Mouse (Mus musculus) testis, adult 2 months (tissue): ENCODE results near the gene Daam1.

Experiments
- CTCF ChIP-seq: fragments of 200-500 bp; IDR thresholded peaks from 2 replicates; pipeline ENCODE4 v1.5.1; 2012; ENCODE audit warnings: low read depth, mild to moderate bottlenecking, inconsistent platforms, low read length, moderate library complexity; ENCODE audit not compliant: control insufficient read depth, insufficient read depth, insufficient replicate concordance
- POLR2A ChIP-seq: fragments of 200-500 bp; IDR thresholded peaks from 2 replicates; pipeline ENCODE4 v1.6.1; 2012; ENCODE audit warnings: low read depth, mild to moderate bottlenecking, inconsistent platforms, low read length, moderate library complexity; ENCODE audit not compliant: control insufficient read depth

GRCm38 (mm10) chr12:71904310-71904709, 73.4 kb downstream of the Daam1 start:
- TF ChIP-seq POLR2A (no peak), CTCF (no peak)
